Mouse (Mus musculus) stomach, embryonic 15.5 days (tissue): ENCODE measurements around the gene Fut8. TPM values are rescaled to one million over a fixed set of nuclear protein-coding genes. Genes with fewer than 3 reads are reported as not detected.

Source experiments
- ATAC-seq: fragments of 200-750 bp; cut with Nextera tagmentation; 2 replicates; pipeline ENCODE4 v1.8.0; 2017; ENCODE audit warnings: low read depth, moderate number of reproducible peaks, moderate TSS enrichment; ENCODE audit not compliant: insufficient read depth, low FRiP score
- H3K27ac ChIP-seq: fragments of 300-500 bp; sonication (generic); 2 replicates; pipeline ENCODE4 v1.5.1; 2015; ENCODE audit warnings: mild to moderate bottlenecking, inconsistent platforms
- H3K27me3 ChIP-seq: fragments of 300-500 bp; sonication (generic); replicated peaks from 2 replicates; pipeline ENCODE4 v1.6.1; 2015; ENCODE audit warnings: inconsistent platforms
- H3K36me3 ChIP-seq: fragments of 300-500 bp; sonication (generic); 2 replicates; pipeline ENCODE4 v1.6.1; 2015; ENCODE audit warnings: inconsistent platforms
- H3K4me1 ChIP-seq: fragments of 300-500 bp; sonication (generic); 2 replicates; pipeline ENCODE4 v1.6.1; 2015; ENCODE audit warnings: inconsistent platforms
- H3K4me2 ChIP-seq: fragments of 300-500 bp; sonication (generic); 2 replicates; pipeline ENCODE4 v1.6.1; 2015; ENCODE audit warnings: mild to moderate bottlenecking, inconsistent platforms
- H3K4me3 ChIP-seq: fragments of 300-500 bp; sonication (generic); replicated peaks from 2 replicates; pipeline ENCODE4 v1.5.1; 2015; ENCODE audit warnings: inconsistent platforms
- H3K9ac ChIP-seq: fragments of 300-500 bp; sonication (generic); 2 replicates; pipeline ENCODE4 v1.6.1; 2015; ENCODE audit warnings: inconsistent platforms
- H3K9me3 ChIP-seq: fragments of 300-500 bp; sonication (generic); 2 replicates; pipeline ENCODE4 v1.6.1; 2016; ENCODE audit warnings: inconsistent platforms
- WGBS: fragments of 180-500 bp; shearing (Covaris S2); methylation state at CpG from one replicate; pipeline ENCODE4 v1.1.7; 2015; 5-methylcytosine and 5-hydroxymethylcytosine counted together
- polyA plus RNA-seq: library from polyadenylated mRNA; unstranded; fragments of >200 nt; fragmentation: Nextera tagmentation; extraction: Ambion mirVana; gene quantifications from 2 replicates; pipeline ENCODE4 v1.2.1, GENCODE M21; 2015

Fut8 gene
- polyA plus RNA-seq, 1 experiment from 2014 or later: 30.4 TPM

DNA sequence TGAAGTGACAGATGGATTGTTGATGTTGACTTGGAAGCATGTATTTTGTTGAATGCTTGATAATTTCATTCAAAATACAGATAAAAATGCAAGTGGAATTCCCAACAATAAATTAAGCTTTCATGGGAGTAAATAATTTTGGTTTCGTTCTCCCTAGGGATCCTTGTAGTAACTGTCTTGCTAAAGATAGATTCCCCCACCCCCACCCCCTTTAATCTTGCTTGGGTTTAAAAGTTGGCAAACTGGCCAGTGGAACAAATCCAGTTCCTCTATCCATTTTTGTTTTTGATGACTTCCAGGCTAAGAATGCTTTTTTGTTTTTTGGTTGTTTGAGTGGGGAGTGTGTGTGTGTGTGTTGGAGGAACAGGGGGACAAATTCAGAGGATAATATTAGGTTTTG, 108.6 kb downstream of the Fut8 start:
- Histone ChIP-seq H3K4me1 (no peaks in the 10 kb centered on the region), H3K27me3 (no peaks in the 10 kb centered on the region), H3K9ac (no peak overlapping the region), H3K9me3 (no peaks in the 10 kb centered on the region), H3K27ac (no peak overlapping the region), H3K4me2 (no peak overlapping the region), H3K36me3 (no peaks in the 10 kb centered on the region), H3K4me3 (no peak overlapping the region)
- no peak for ATAC-seq
- WGBS: 68% methylated on average over 1 of the region's 1 CpGs

GRCm38 (mm10) chr12:77349543-77349942, 111.6 kb downstream of the Fut8 start:
- Histone ChIP-seq H3K4me2 (no peak overlapping the region), H3K4me3 (no peak overlapping the region), H3K9me3 (no peaks in the 10 kb centered on the region), H3K27ac (no peak overlapping the region), H3K27me3 (no peaks in the 10 kb centered on the region), H3K4me1 (no peaks in the 10 kb centered on the region), H3K9ac (no peak overlapping the region), H3K36me3 (no peaks in the 10 kb centered on the region)
- no peak for ATAC-seq

GRCm38 (mm10) chr12:77415720-77416119, 177.8 kb downstream of the Fut8 start:
- WGBS: 88% methylated on average over 1 of the region's 1 CpGs
- H3K4me1 ChIP-seq: no peaks in the 10 kb centered on the region
- no peak overlapping the region for H3K4me2 ChIP-seq
- H3K9me3 ChIP-seq: no peaks in the 10 kb centered on the region
- H3K27ac ChIP-seq: no peak overlapping the region
- H3K27me3 ChIP-seq: no peaks in the 10 kb centered on the region
- no peak for ATAC-seq
- H3K4me3 ChIP-seq: no peak overlapping the region
- no peaks in the 10 kb centered on the region for H3K36me3 ChIP-seq
- no peak overlapping the region for H3K9ac ChIP-seq

GRCm38 (mm10) chr12:77421667-77422393, 183.9 kb downstream of the Fut8 start:
- H3K4me1 ChIP-seq: no peaks in the 10 kb centered on the region
- no peak overlapping the region for H3K4me3 ChIP-seq
- no peaks in the 10 kb centered on the region for H3K9me3 ChIP-seq
- no peak overlapping the region for H3K4me2 ChIP-seq
- 84% methylated on average over 6 of the region's 6 CpGs for WGBS
- ATAC-seq: no peak
- no peaks in the 10 kb centered on the region for H3K36me3 ChIP-seq
- no peaks in the 10 kb centered on the region for H3K27me3 ChIP-seq
- no peak overlapping the region for H3K27ac ChIP-seq
- H3K9ac ChIP-seq: no peak overlapping the region

- H3K9ac ChIP-seq: no peak overlapping the region
- no peaks in the 10 kb centered on the region for H3K27me3 ChIP-seq
- 81% methylated on average over 3 of the region's 3 CpGs for WGBS
- no peak overlapping the region for H3K4me2 ChIP-seq
- no peak overlapping the region for H3K27ac ChIP-seq
- no peaks in the 10 kb centered on the region for H3K9me3 ChIP-seq
- no peaks in the 10 kb centered on the region for H3K4me1 ChIP-seq
- no peaks in the 10 kb centered on the region for H3K36me3 ChIP-seq
- ATAC-seq: no peak
- no peak overlapping the region for H3K4me3 ChIP-seq
Measured at GRCm38 (mm10) chr12:77426093-77426492, 188.2 kb downstream of the Fut8 start.

- Histone ChIP-seq H3K4me2 (no peak overlapping the region), H3K36me3 (no peaks in the 10 kb centered on the region), H3K27ac (no peak overlapping the region), H3K27me3 (no peaks in the 10 kb centered on the region), H3K4me3 (no peak overlapping the region), H3K4me1 (no peaks in the 10 kb centered on the region), H3K9ac (no peak overlapping the region), H3K9me3 (no peaks in the 10 kb centered on the region)
- ATAC-seq: no peak
- 42% methylated on average over 1 of the region's 1 CpGs for WGBS
Measured at GRCm38 (mm10) chr12:77428165-77428564, 190.2 kb downstream of the Fut8 start.

GRCm38 (mm10) chr12:77429381-77429780, 191.5 kb downstream of the Fut8 start:
- Histone ChIP-seq H3K27me3 (no peaks in the 10 kb centered on the region), H3K4me3 (no peak overlapping the region)
- no peak for ATAC-seq

GRCm38 (mm10) chr12:77436733-77437132, 198.8 kb downstream of the Fut8 start:
- H3K9ac ChIP-seq: no peak overlapping the region
- 78% methylated on average over 2 of the region's 2 CpGs for WGBS
- no peaks in the 10 kb centered on the region for H3K36me3 ChIP-seq
- no peaks in the 10 kb centered on the region for H3K4me1 ChIP-seq
- no peak overlapping the region for H3K4me2 ChIP-seq
- H3K27me3 ChIP-seq: no peaks in the 10 kb centered on the region
- no peak for ATAC-seq
- no peaks in the 10 kb centered on the region for H3K9me3 ChIP-seq
- H3K27ac ChIP-seq: no peak overlapping the region
- H3K4me3 ChIP-seq: no peak overlapping the region

More at GRCm38 (mm10) chr12:77429381-77429780, 191.5 kb downstream of the Fut8 start:
- Histone ChIP-seq H3K27ac (no peak overlapping the region), H3K9ac (no peak overlapping the region), H3K4me1 (no peaks in the 10 kb centered on the region), H3K9me3 (no peaks in the 10 kb centered on the region), H3K36me3 (no peaks in the 10 kb centered on the region), H3K4me2 (no peak overlapping the region)

DNA sequence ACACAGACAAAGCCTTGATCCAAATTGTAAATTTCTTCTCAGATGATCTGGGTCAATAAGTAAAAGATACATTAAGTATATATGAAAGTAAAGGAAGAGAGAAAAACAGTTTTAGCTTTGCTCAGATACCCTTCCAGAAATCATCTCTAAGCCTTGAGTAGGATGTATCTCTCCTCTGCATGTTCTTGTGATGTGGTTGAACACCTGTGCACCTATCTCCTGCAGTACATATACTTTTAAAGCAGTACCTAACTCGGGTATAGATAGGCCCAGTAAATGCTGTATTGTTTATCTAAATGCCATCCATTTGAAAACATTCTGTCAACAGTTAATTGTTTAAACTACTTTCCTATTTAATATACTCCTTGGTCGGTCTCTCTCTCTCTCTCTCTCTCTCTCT, 212.9 kb downstream of the Fut8 start:
- Histone ChIP-seq H3K9me3 (no peaks in the 10 kb centered on the region), H3K9ac (no peak overlapping the region), H3K4me3 (no peak overlapping the region), H3K4me1 (no peaks in the 10 kb centered on the region), H3K4me2 (no peak overlapping the region), H3K27ac (no peak overlapping the region), H3K36me3 (no peaks in the 10 kb centered on the region), H3K27me3 (no peaks in the 10 kb centered on the region)
- WGBS: 46% methylated on average over 2 of the region's 2 CpGs
- no peak for ATAC-seq

DNA sequence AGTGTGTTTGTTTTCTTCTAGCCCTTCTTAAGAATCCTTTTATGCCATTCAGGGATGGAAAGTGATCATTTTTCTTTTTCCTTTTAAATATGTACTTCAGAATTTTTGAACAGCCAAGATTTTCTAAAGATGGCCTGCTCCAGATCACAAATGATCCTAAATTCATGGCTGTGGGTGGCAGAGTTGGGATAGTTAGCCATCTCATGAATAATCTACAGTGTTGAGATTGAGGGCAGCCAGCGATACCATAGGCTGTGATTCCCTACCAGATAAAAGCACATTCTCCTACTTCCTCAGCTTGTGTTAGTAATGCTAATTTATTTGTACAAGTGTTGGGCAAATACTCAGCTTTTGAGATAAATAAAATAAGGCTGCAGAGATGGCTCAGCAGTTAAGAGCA, 228.3 kb downstream of the Fut8 start:
- WGBS: 89% methylated on average over 1 of the region's 1 CpGs
- Histone ChIP-seq H3K27me3 (no peaks in the 10 kb centered on the region), H3K4me3 (no peak overlapping the region), H3K9me3 (no peaks in the 10 kb centered on the region), H3K9ac (no peak overlapping the region), H3K27ac (no peak overlapping the region), H3K4me1 (no peaks in the 10 kb centered on the region), H3K36me3 (no peaks in the 10 kb centered on the region), H3K4me2 (no peak overlapping the region)
- no peak for ATAC-seq

DNA sequence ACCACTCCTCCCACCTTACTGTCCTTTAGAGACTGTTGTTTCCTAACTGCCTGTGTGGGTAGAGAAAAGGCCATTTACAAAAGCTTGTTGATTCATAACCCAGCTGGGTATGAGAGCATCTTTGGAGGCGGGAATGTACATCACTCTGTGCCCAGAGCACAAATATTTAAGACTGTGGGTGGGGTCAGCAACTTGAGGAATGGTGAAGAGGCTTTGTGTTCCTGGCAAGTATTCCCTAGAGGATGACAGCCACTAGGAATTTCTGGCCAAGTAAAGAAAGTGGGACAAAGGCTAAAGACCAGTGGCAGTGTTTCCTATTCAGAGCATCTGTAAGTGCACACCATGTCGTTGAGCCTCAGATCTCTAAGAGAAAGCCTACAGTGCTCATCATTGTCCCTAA, 242.0 kb downstream of the Fut8 start:
- Histone ChIP-seq H3K27ac (no peak overlapping the region), H3K9me3 (no peaks in the 10 kb centered on the region), H3K4me2 (no peak overlapping the region), H3K4me3 (no peak overlapping the region), H3K4me1 (no peaks in the 10 kb centered on the region), H3K27me3 (no peaks in the 10 kb centered on the region), H3K36me3 (no peaks in the 10 kb centered on the region), H3K9ac (no peak overlapping the region)
- WGBS: 76% methylated on average over 2 of the region's 2 CpGs
- no peak for ATAC-seq

DNA sequence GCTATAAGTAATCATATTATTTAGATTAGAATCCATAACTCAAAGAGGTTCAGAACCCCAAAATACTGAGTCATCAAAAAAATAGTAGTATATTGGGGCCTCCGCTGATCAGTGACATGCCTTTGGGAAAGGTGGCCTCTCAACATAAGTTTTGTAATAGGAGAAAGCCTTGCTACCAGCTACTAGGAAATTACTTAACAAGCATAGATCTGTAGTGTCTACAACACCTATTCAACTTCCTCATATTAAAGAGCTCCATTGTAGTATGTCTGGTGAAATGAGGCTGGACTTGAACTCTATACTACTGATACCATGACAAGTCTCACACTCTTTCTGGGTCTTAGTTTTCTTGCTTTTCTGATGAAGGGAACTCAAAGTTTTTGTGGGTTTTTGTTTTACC, 243.2 kb downstream of the Fut8 start:
- no peaks in the 10 kb centered on the region for H3K9me3 ChIP-seq
- H3K27me3 ChIP-seq: no peaks in the 10 kb centered on the region
- WGBS: 86% methylated on average over 1 of the region's 1 CpGs
- H3K9ac ChIP-seq: no peak overlapping the region
- ATAC-seq: no peak
- H3K27ac ChIP-seq: no peak overlapping the region
- no peaks in the 10 kb centered on the region for H3K4me1 ChIP-seq
- H3K4me2 ChIP-seq: no peak overlapping the region
- no peak overlapping the region for H3K4me3 ChIP-seq
- H3K36me3 ChIP-seq: no peaks in the 10 kb centered on the region

DNA sequence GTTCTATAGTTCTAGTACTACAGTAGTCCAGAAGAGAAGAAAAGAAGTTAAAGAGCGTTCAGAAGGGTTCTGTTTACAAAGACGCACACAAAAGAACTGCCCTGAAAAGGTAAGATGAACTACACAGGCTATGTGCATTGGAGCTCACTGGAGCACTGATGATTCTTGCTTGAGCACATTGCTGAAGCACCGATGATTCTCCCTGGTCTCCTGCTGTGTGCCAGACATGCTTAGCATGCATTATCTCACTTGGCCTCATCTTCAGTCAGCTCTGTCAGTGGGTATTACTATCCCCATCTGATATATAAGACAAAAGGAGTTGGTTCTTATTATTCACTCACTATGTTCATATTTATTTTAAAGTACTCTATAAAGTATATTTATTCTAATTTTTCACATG, 243.9 kb downstream of the Fut8 start:
- no peaks in the 10 kb centered on the region for H3K27me3 ChIP-seq
- no peak for ATAC-seq
- H3K9ac ChIP-seq: no peak overlapping the region
- H3K4me1 ChIP-seq: no peaks in the 10 kb centered on the region
- H3K4me2 ChIP-seq: no peak overlapping the region
- H3K4me3 ChIP-seq: no peak overlapping the region
- WGBS: 83% methylated on average over 3 of the region's 3 CpGs
- no peak overlapping the region for H3K27ac ChIP-seq
- no peaks in the 10 kb centered on the region for H3K9me3 ChIP-seq
- H3K36me3 ChIP-seq: no peaks in the 10 kb centered on the region
